Mouse (Mus musculus): ENCODE data around the gene Smim13.
"Not testable (repeated sequence)": the region's sequence is repeated elsewhere in the genome, so short reads cannot be mapped to it uniquely, and the experiment has no call there.

Gene Smim13

DNA sequence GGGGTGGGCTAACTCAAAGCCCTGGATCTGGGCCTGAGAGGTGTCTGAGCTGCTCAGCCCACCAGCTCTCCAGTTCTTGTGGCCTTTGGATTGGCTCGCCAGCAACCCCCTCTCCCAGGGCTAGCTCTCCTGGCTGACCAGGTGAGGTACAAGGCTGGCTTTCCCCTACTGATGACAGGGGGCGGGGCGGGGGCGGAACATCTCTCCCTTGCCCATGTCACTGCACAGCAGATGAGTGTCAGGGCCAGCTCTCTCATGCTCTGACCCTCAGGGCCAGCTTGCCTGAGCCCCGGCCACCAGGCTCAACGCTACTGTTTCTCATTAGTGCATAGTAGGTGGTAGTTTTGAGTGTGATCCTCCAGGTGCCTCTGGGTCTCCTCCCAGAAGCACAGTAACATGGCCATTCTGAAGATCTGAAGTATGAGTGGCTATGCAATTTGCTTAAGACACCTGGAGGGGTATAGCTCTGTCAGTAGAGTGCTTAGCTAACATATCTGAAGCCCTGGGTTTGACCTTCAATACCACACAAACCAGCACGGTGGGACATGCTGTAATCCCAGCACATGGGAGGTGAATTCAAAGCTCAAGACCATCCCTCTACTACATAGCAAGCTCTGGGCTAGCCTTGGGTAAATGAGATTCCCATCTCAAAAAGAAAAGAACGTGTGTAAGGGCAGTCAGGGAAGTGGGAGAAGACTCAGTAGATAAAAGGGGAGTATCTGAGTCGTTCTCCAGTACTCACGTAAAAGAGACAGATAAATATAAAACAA, 11.4 kb upstream of the Smim13 start:
- DNase-seq (ENCODE audit: low spot score), result no peak

DNA sequence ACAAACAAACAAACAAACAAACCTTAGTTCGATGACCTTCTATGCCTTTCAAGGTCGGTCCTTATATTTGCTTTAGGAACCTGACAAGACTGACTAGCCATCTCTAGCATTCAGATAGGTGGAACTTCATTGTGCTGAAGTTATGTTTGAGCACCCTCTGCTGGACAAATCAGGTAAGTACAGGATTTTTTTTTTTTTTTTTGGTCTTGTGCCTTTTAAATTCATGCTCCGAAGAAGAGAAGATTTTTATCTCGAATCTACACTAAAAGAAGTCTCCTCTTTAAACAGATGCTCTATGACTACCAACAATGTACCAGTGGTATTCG, 10.9 kb upstream of the Smim13 start:
- DNase-seq (ENCODE audit: low spot score), result no peak

DNA sequence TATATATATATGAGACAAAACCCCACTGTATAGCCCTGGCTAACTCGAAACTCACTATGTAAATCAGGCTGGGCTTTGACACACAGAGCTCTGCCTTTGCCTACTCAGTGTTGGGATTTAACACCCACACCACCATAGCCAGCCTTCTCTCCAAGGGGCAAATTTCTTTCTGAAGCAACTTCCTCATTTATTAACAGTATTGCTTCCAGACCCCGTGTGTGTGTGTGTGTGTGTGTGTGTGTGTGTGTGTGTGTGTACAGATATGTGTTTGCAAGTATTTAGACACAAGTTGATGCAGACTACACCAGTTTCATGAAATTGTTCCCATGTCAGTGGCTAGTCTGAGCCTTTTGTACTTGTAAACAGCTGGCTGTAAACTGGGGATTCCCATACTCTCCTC, 8.1 kb upstream of the Smim13 start:
- no peak for DNase-seq (ENCODE audit: low spot score)

DNA sequence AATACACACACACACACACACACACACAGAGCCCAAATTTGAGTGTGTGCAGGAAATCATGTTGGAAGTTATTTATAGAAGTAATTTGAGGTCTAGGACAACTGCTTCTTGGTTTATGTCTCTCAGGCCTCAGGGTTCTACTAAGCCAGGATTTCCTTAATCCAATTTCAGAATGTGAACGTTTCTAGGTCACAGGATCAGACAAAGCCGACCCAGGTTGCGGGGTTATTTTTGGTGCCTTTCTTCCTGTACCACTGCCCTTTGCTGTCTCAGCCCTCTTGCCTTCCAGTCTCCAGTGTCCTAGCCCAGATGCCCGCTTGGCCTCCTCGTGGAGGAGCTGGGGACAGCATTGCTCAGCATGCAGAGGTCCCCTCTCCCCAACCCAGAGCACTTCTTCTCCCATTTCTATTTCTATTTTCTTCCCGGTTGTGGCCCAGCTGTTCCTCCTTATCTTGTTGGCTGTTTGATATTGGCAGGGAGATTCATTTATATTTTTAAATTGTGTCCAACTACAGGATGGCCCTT, 5.3 kb upstream of the Smim13 start:
- no peak for DNase-seq (ENCODE audit: low spot score)

DNA sequence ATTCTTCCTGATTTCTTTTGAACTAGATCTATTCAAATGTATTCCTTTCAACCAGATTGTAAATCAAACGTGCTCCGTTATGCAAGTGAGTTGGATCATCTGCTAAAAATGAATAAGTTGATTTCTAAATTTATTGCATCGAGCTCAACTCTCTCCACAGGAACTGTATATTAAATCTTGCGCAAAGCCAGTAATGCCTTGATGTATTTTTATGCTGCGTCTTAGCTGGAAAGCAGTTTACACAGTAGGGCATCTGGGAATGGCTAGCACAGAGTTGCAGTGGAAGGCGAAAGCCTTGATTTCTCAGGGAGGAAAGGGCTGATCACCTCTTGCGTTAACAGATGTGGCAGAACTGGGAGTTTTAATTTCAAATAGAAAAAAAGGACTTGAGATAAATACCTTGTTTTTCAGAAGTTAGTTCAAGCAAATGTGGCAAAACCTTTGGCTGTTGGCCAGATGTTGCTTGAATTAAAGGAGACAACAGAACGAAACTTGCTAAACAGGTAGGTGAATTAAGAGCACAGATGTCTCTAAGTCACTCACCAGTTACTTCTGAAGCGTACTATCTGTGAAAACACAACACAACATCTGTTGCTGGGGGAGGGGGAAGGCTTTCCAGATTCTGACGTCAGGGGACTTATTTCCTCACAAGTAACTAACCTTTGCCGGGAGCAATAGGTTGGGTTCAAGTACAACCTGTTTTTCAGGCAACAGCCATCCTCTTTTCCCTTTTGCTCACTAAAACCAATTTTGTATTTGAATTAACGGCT, 708 bp upstream of the Smim13 start:
- no peak for DNase-seq (ENCODE audit: low spot score)

DNA sequence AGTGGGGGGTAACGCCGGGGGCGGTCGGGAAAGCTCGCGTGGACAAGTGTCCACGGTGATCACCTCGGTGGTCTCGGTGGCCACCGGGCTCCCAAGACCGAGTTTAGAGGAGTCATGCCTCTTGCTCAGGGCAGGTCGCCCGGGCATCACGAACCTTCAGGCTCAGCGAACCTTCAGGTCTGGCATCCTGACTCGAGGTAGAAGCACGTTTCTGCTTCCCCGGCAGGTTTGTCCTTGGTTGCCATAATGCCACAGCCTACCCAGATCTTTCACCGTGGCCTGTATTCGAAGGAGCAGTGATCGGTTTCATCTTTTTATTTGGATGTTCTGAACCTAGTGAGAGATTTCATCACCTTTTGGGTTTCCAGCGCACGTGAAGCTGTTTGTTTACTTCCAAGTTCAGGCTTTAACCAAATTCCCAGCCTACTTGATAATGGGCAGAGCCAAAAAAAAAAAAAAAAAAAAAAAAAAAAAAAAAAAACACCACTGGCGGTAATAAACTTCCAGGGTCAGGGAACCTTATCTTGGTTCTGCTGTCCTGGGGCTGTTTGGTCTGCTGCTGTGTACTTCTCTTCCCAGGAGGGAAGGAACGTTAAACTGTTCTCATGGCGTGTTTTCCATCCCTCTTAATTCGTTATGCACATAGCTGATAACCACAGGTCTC, 806 bp downstream of the Smim13 start:
- DNase-seq (ENCODE audit: low spot score), result no peak

DNA sequence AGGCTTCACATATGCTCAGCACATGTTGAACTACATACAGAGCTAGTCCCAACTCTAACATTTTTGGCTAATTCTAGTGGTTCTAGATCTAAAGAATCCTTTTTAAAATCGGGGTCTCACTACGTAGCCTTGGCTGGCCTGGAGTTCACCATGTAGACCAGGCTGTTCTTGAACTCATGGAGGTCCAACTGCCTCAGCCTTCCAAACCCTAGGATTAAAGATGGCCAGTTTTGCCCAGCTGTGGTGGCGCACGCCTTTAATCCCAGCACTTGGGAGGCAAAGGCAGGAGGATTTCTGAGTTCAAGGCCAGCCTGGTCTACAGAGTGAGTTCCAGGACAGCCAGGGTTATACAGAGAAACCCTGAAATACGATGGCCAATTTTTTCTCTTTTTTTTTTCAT, 1.6 kb downstream of the Smim13 start:
- DNase-seq (ENCODE audit: low spot score), result not testable (repeated sequence)

GRCm38 (mm10) chr13:41251667-41252066, 2.0 kb downstream of the Smim13 start:
- DNase-seq (ENCODE audit: low spot score), result no peak

- no peak for DNase-seq (ENCODE audit: low spot score)
These were observed 2.5 kb downstream of the Smim13 start for GRCm38 (mm10) chr13:41252141-41252540.

GRCm38 (mm10) chr13:41252736-41253135, 3.1 kb downstream of the Smim13 start:
- DNase-seq (ENCODE audit: low spot score), result no peak

- no peak for DNase-seq (ENCODE audit: low spot score)
These were observed 6.5 kb downstream of the Smim13 start for GRCm38 (mm10) chr13:41256126-41256525.

DNA sequence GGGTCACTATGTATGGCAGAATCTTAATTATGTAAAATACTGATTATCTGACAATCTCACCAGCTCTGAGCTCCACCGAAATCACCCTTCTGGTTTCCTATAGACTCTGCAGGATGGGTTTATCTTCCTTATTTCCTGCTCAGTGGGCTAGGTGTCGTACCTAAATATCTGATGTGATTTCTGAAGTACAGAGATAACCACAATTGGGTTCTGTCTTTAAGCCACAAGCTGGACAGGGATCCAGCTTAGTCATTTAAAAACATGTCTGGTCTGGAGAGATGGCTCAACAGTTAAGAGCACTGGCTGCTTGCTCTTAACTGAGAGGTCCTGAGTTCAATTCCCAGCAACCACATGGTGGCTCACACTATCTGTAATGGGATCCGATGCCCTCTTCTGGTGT, 7.3 kb downstream of the Smim13 start:
- DNase-seq (ENCODE audit: low spot score), result no peak

DNA sequence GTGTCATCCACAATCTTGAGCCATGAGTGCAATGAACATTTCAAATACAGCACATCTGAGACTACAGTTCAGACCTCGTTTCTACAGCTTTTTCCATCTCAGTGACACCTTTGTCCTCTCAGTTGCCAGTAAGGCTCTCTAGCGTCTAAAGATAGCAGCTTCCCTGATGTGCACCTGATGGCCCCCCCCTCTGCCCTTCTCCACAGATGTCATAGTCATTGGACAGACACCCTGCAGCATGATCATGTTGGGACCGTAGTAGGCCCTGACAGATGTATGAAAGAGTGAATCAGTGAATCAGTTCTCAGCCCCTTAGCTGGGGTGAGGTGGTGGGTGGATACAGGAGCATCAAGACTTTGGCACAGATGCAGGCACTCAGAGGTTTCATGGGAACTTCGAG, 8.2 kb downstream of the Smim13 start:
- DNase-seq (ENCODE audit: low spot score), result no peak

DNA sequence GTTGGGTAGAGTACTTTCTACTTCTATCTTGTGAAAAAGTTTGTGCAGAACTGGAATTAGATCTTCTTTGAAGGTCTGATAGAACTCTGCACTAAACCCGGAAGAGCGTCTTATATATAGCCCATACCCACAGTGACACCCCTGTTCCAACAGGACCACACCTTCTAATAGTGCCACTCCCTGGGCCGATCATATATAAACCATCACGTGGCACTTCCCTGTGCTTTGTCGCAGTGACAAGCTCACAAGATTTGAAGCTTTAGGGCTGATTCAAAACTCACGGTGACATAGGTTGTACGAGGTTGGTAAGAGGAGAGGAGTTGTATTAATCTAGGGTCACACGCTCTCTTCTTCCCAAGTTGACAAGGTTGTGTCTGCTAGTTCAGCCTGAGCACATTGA, 12.0 kb downstream of the Smim13 start:
- DNase-seq (ENCODE audit: low spot score), result not testable (repeated sequence)

GRCm38 (mm10) chr13:41263304-41264006, 13.8 kb downstream of the Smim13 start:
- no peak for DNase-seq (ENCODE audit: low spot score)

DNA sequence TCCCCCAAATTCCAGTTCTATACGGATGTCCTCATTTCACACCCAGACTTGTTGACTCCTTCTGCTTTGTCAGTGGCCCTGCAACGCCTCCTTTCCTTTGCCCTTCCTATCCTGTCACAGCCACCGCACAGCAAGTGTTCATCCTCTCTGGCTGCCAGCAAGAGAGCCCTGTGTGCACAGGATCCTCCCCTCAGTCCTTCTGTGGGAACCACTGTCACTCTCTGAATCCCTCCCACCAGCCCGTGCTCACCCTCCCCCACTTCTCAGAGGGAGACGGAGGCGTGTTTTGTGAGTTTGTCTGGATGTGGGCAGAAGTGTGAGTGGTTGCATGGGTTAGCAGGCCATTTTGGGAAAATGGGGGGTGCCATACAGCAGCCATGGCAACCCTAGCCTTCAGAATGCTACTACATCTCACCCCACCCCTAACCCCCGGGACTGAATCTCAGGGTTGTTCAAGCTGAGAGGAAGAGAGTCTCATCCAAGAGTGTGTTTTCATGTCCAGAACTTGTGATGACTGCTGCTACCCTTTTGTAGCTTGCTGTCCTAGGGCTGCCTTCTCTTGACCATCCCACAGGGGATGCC, 18.3 kb downstream of the Smim13 start:
- DNase-seq (ENCODE audit: low spot score), result no peak

DNA sequence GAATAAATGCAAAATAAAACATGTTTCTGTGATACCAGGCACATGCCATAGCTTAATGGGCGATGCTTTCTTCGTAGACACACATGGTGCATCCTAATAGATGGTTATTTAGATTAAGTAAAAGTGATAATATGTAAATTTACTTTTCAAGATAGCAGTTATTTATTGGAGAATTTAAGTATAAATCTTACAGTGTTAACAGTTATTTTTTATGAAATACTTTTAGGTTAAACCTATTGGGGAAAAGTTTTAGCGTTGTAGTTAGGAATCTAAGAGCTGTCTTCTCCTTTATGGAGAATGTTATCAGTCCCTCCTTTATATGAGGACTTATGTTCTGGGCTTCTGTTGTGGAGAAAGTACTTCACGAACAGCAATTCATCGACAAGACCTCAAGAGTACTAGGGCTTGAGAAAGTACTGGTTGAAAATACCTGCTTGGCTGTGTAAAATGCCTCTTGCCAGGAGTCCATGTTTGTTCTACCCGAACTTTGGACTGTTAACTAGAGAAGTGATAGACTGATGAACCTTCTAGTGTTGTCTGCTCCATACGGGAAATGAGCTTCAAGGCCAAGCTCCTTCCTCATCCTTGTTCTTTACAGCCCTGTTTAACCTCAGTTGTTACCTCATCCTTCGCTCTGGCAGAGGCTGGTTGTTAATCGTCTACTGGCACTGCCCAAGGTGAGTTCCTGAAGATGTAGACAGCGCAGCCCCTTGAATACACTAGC, 24.4 kb downstream of the Smim13 start, which contains the start of gene Gm17364:
TSS of gene Gm17364 (minus strand) at position 51 of the 724 bp plus-strand sequence.
- no peak for DNase-seq (ENCODE audit: low spot score)

DNA sequence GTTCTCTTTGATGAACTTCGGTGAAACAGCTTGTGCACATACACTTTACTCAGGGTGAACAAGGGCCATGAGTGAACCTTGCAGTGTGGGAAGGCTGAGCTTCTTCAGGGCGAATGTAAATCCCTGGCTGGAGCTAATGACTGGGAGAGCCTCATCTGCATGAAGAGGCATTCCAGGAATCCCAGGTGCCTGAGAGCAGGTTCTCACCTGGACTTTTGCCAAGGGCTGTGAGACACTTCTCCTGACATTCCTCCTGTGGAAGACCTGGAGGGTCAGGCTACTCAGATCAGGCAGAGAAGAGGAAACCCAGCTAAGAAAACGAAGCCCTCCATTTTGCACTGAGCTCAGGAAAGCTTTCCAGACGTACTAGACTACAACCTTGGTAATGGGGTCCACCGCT, 31.1 kb downstream of the Smim13 start:
- no peak for DNase-seq (ENCODE audit: low spot score)

- peak; percentile 45 for DNase-seq (ENCODE audit: low spot score)
These were observed 33.6 kb downstream of the Smim13 start for GRCm38 (mm10) chr13:41283256-41283655.

DNA sequence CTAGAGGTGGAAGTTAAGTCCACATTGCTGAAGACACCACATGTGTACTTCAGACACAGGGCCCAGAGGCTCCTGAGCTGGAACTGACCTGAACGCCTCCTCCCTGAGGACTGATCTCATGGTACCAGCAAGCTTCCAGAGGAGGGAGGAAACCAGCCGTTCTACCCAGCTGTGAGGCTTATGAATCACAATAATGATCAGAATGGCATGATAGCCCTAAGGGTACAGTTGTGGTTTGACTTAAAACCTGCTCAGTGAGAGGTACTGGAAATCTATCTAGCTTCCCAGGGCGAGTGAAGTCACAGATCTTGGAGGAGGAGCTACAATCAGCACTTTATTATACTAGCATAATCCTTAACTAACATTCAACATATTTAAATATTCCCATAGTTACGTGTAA, 35.8 kb downstream of the Smim13 start:
- no peak for DNase-seq (ENCODE audit: low spot score)

- peak; percentile 37 for DNase-seq (ENCODE audit: low spot score)
These were observed 36.6 kb downstream of the Smim13 start for GRCm38 (mm10) chr13:41286285-41286684.

Data from testis, postnatal 14 days (tissue).